Mouse (Mus musculus): ENCODE measurements around the gene Scn4b. TPM values are rescaled to one million over a fixed set of nuclear protein-coding genes. Genes with fewer than 3 reads are reported as not detected.

Gene Scn4b
- polyA plus RNA-seq, 1 experiment from 2014 or later, result 0.62 TPM

GRCm38 (mm10) chr9:45173475-45173874 lies 35.3 kb downstream of the Scn4b start:
- no peaks in the 10 kb centered on the region for H3K9me3 ChIP-seq (replicated peaks)
- no peak overlapping the region for H3K4me2 ChIP-seq
- no peak overlapping the region for H3K27ac ChIP-seq
- no peak overlapping the region for H3K4me3 ChIP-seq (replicated peaks)
- H3K4me1 ChIP-seq, result no peaks in the 10 kb centered on the region
- H3K36me3 ChIP-seq, result no peaks in the 10 kb centered on the region
- no peak overlapping the region for H3K9ac ChIP-seq
- 56% methylated on average over 3 of the region's 3 CpGs for WGBS
- no peak for ATAC-seq (replicated peaks; ENCODE audit: low FRiP score)
- no peaks in the 10 kb centered on the region for H3K27me3 ChIP-seq

GRCm38 (mm10) chr9:45179282-45179681 lies 41.1 kb downstream of the Scn4b start:
- Histone ChIP-seq H3K4me2 (no peak overlapping the region), H3K9ac (no peak overlapping the region), H3K27ac (no peak overlapping the region), H3K4me1 (0 out of 2 replicates have a peak, but pooled peaks cover 3% of the 10 kb centered on the region), H3K36me3 (no peaks in the 10 kb centered on the region), H3K27me3 (no peaks in the 10 kb centered on the region), H3K9me3 (replicated peaks) (no peaks in the 10 kb centered on the region), H3K4me3 (replicated peaks) (no peak overlapping the region)
- WGBS, result 89% methylated on average over 5 of the region's 5 CpGs
- no peak for ATAC-seq (replicated peaks; ENCODE audit: low FRiP score)

- Histone ChIP-seq H3K4me2 (no peak within 1 kb of the TSS), H3K9ac (no peak within 1 kb of the TSS), H3K27ac (no peak within 1 kb of the TSS), H3K27me3 (no peaks in the 10 kb centered on the region), H3K36me3 (no peaks in the 10 kb centered on the region), H3K4me1 (0 out of 2 replicates have a peak, but pooled peaks cover 3% of the 10 kb centered on the region), H3K9me3 (replicated peaks) (no peaks in the 10 kb centered on the region), H3K4me3 (replicated peaks) (no peak within 1 kb of the TSS)
- no peak for ATAC-seq (replicated peaks; ENCODE audit: low FRiP score)
- WGBS, result 15% methylated on average over 2 of the region's 2 CpGs
Observed at GRCm38 (mm10) chr9:45181770-45182169, 43.6 kb downstream of the Scn4b start, which contains the start of gene BC049352. TSS of gene BC049352 (plus strand) at chr9:45182007.

- H3K36me3 ChIP-seq, result no peaks in the 10 kb centered on the region
- no peak overlapping the region for H3K27ac ChIP-seq
- H3K27me3 ChIP-seq, result no peaks in the 10 kb centered on the region
- no peaks in the 10 kb centered on the region for H3K9me3 ChIP-seq (replicated peaks)
- H3K9ac ChIP-seq, result no peak overlapping the region
- 53% methylated on average over 3 of the region's 3 CpGs for WGBS
- no peak for ATAC-seq (replicated peaks; ENCODE audit: low FRiP score)
- H3K4me2 ChIP-seq, result no peak overlapping the region
- 0 out of 2 replicates have a peak, but pooled peaks cover 3% of the 10 kb centered on the region for H3K4me1 ChIP-seq
- H3K4me3 ChIP-seq (replicated peaks), result no peak overlapping the region
Observed at GRCm38 (mm10) chr9:45182521-45182920, 44.3 kb downstream of the Scn4b start.

- ATAC-seq (replicated peaks; ENCODE audit: low FRiP score), result no peak
- Histone ChIP-seq H3K4me1 (0 out of 2 replicates have a peak, but pooled peaks cover 3% of the 10 kb centered on the region), H3K27me3 (no peaks in the 10 kb centered on the region), H3K27ac (no peak overlapping the region), H3K36me3 (no peaks in the 10 kb centered on the region), H3K4me2 (no peak overlapping the region), H3K9ac (no peak overlapping the region), H3K9me3 (replicated peaks) (no peaks in the 10 kb centered on the region), H3K4me3 (replicated peaks) (no peak overlapping the region)
- 85% methylated on average over 6 of the region's 6 CpGs for WGBS
Observed at GRCm38 (mm10) chr9:45183266-45183665, 45.1 kb downstream of the Scn4b start.

- no peak overlapping the region for H3K4me2 ChIP-seq
- 85% methylated on average over 4 of the region's 4 CpGs for WGBS
- H3K27ac ChIP-seq, result no peak overlapping the region
- no peaks in the 10 kb centered on the region for H3K36me3 ChIP-seq
- no peak for ATAC-seq (replicated peaks; ENCODE audit: low FRiP score)
- no peak overlapping the region for H3K4me3 ChIP-seq (replicated peaks)
- no peaks in the 10 kb centered on the region for H3K27me3 ChIP-seq
- H3K9ac ChIP-seq, result no peak overlapping the region
- H3K9me3 ChIP-seq (replicated peaks), result no peaks in the 10 kb centered on the region
- 0 out of 2 replicates have a peak, but pooled peaks cover 3% of the 10 kb centered on the region for H3K4me1 ChIP-seq
Observed at GRCm38 (mm10) chr9:45185250-45185649, 47.1 kb downstream of the Scn4b start.

GRCm38 (mm10) chr9:45188570-45189563 lies 50.7 kb downstream of the Scn4b start:
- no peak overlapping the region for H3K4me2 ChIP-seq
- ATAC-seq (replicated peaks; ENCODE audit: low FRiP score), result no peak

GRCm38 (mm10) chr9:45189661-45190174 lies 51.5 kb downstream of the Scn4b start:
- ATAC-seq (replicated peaks; ENCODE audit: low FRiP score), result no peak
- no peaks in the 10 kb centered on the region for H3K36me3 ChIP-seq
- H3K4me2 ChIP-seq, result no peak overlapping the region
- no peak overlapping the region for H3K9ac ChIP-seq
- H3K27ac ChIP-seq, result no peak overlapping the region
- no peak overlapping the region for H3K4me3 ChIP-seq (replicated peaks)
- WGBS, result 77% methylated on average over 4 of the region's 4 CpGs
- no peaks in the 10 kb centered on the region for H3K9me3 ChIP-seq (replicated peaks)
- H3K27me3 ChIP-seq, result 0 out of 2 replicates have a peak, but pooled peaks cover 3% of the 10 kb centered on the region
- H3K4me1 ChIP-seq, result no peaks in the 10 kb centered on the region

More at GRCm38 (mm10) chr9:45188570-45189563, 50.7 kb downstream of the Scn4b start:
- Histone ChIP-seq H3K9me3 (replicated peaks) (no peaks in the 10 kb centered on the region), H3K9ac (no peak overlapping the region), H3K4me1 (no peaks in the 10 kb centered on the region), H3K27ac (no peak overlapping the region), H3K4me3 (replicated peaks) (no peak overlapping the region), H3K36me3 (no peaks in the 10 kb centered on the region), H3K27me3 (no peaks in the 10 kb centered on the region)
- WGBS, result 82% methylated on average over 10 of the region's 10 CpGs

- ATAC-seq (replicated peaks; ENCODE audit: low FRiP score), result no peak
- H3K4me3 ChIP-seq (replicated peaks), result no peak overlapping the region
- 0 out of 2 replicates have a peak, but pooled peaks cover 3% of the 10 kb centered on the region for H3K4me1 ChIP-seq
- WGBS, result 77% methylated on average over 4 of the region's 4 CpGs
- 0 out of 2 replicates have a peak, but pooled peaks cover 7% of the 10 kb centered on the region for H3K27me3 ChIP-seq
- no peaks in the 10 kb centered on the region for H3K36me3 ChIP-seq
- H3K27ac ChIP-seq, result no peak overlapping the region
- no peak overlapping the region for H3K4me2 ChIP-seq
- H3K9ac ChIP-seq, result no peak overlapping the region
- H3K9me3 ChIP-seq (replicated peaks), result no peaks in the 10 kb centered on the region
Observed at GRCm38 (mm10) chr9:45195468-45195867, 57.3 kb downstream of the Scn4b start.

GRCm38 (mm10) chr9:45196125-45196830 lies 58.1 kb downstream of the Scn4b start:
- Histone ChIP-seq H3K27ac (no peak overlapping the region), H3K9ac (no peak overlapping the region), H3K36me3 (no peaks in the 10 kb centered on the region), H3K4me1 (0 out of 2 replicates have a peak, but pooled peaks cover 3% of the 10 kb centered on the region), H3K4me3 (replicated peaks) (no peak overlapping the region), H3K9me3 (replicated peaks) (no peaks in the 10 kb centered on the region), H3K27me3 (0 out of 2 replicates have a peak, but pooled peaks cover 7% of the 10 kb centered on the region), H3K4me2 (no peak overlapping the region)
- 64% methylated on average over 8 of the region's 8 CpGs for WGBS
- no peak for ATAC-seq (replicated peaks; ENCODE audit: low FRiP score)

GRCm38 (mm10) chr9:45197549-45197948 lies 59.4 kb downstream of the Scn4b start:
- H3K27me3 ChIP-seq, result 0 out of 2 replicates have a peak, but pooled peaks cover 7% of the 10 kb centered on the region
- 0 out of 2 replicates have a peak, but pooled peaks cover 3% of the 10 kb centered on the region for H3K4me1 ChIP-seq
- H3K4me2 ChIP-seq, result no peak overlapping the region
- no peaks in the 10 kb centered on the region for H3K36me3 ChIP-seq
- H3K9me3 ChIP-seq (replicated peaks), result no peaks in the 10 kb centered on the region
- 78% methylated on average over 5 of the region's 5 CpGs for WGBS
- no peak overlapping the region for H3K4me3 ChIP-seq (replicated peaks)
- no peak for ATAC-seq (replicated peaks; ENCODE audit: low FRiP score)
- H3K9ac ChIP-seq, result no peak overlapping the region
- no peak overlapping the region for H3K27ac ChIP-seq
